Mouse (Mus musculus): ENCODE results near the gene Tm6sf1. TPM values are rescaled to one million over a fixed set of nuclear protein-coding genes. Genes with fewer than 3 reads are reported as not detected.

The Tm6sf1 gene
- polyA plus RNA-seq, 1 experiment = 16.7 TPM

GRCm38 (mm10) chr7:81867231-81867930, 8.6 kb downstream of the Tm6sf1 start:
- no peak for TF ChIP-seq CTCF (IDR thresholded peaks at IDR 0.05; ENCODE audit: borderline replicate concordance, extremely low read depth, insufficient read depth, insufficient read length)
- TF ChIP-seq POLR2A (IDR thresholded peaks at IDR 0.05; ENCODE audit: borderline replicate concordance, extremely low read depth, insufficient read depth, insufficient read length, poor library complexity, severe bottlenecking) = no peak
- no peak for DNase-seq (ENCODE audit: low read depth)

DNA sequence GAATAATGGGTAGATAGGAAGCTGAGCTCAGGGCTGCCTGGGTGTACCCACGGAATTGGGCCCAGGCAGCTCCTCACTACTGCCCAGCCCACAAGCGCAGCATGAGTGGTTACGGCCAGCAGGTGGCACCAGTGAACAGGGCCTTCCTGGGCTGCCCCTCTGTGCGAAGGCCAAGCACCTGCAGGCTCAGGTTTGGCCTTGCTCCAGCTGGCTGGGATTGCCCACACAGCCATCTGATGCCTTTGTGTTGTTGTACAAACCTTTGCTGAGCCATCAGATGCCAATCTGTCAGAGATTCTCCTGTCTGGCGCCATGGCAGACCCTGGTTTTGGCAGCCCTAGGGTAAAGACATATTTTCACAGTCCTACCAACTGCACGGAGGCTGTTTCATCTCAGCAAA, 9.4 kb downstream of the Tm6sf1 start:
- DNase-seq (ENCODE audit: low read depth) = peak; percentile 94
- peak; percentile 90 for TF ChIP-seq CTCF (IDR thresholded peaks at IDR 0.05; ENCODE audit: borderline replicate concordance, extremely low read depth, insufficient read depth, insufficient read length)
- no peak for TF ChIP-seq POLR2A (IDR thresholded peaks at IDR 0.05; ENCODE audit: borderline replicate concordance, extremely low read depth, insufficient read depth, insufficient read length, poor library complexity, severe bottlenecking)

GRCm38 (mm10) chr7:81872493-81873013, 13.8 kb downstream of the Tm6sf1 start:
- DNase-seq (ENCODE audit: low read depth) = no peak
- TF ChIP-seq POLR2A (IDR thresholded peaks at IDR 0.05; ENCODE audit: borderline replicate concordance, extremely low read depth, insufficient read depth, insufficient read length, poor library complexity, severe bottlenecking) (no peak), CTCF (IDR thresholded peaks at IDR 0.05; ENCODE audit: borderline replicate concordance, extremely low read depth, insufficient read depth, insufficient read length) (no peak)

GRCm38 (mm10) chr7:81873807-81874206, 15.0 kb downstream of the Tm6sf1 start:
- no peak for DNase-seq (ENCODE audit: low read depth)
- no peak for TF ChIP-seq POLR2A (IDR thresholded peaks at IDR 0.05; ENCODE audit: borderline replicate concordance, extremely low read depth, insufficient read depth, insufficient read length, poor library complexity, severe bottlenecking)
- no peak for TF ChIP-seq CTCF (IDR thresholded peaks at IDR 0.05; ENCODE audit: borderline replicate concordance, extremely low read depth, insufficient read depth, insufficient read length)

- TF ChIP-seq CTCF (IDR thresholded peaks at IDR 0.05; ENCODE audit: borderline replicate concordance, extremely low read depth, insufficient read depth, insufficient read length) (no peak), POLR2A (IDR thresholded peaks at IDR 0.05; ENCODE audit: borderline replicate concordance, extremely low read depth, insufficient read depth, insufficient read length, poor library complexity, severe bottlenecking) (no peak)
- peak; percentile 56 for DNase-seq (ENCODE audit: low read depth)
These were observed 15.8 kb downstream of the Tm6sf1 start for GRCm38 (mm10) chr7:81874636-81875035.

GRCm38 (mm10) chr7:81875372-81875771, 16.6 kb downstream of the Tm6sf1 start:
- DNase-seq (ENCODE audit: low read depth) = peak; percentile 30
- no peak for TF ChIP-seq POLR2A (IDR thresholded peaks at IDR 0.05; ENCODE audit: borderline replicate concordance, extremely low read depth, insufficient read depth, insufficient read length, poor library complexity, severe bottlenecking)
- no peak for TF ChIP-seq CTCF (IDR thresholded peaks at IDR 0.05; ENCODE audit: borderline replicate concordance, extremely low read depth, insufficient read depth, insufficient read length)

- no peak for DNase-seq (ENCODE audit: low read depth)
- TF ChIP-seq CTCF (IDR thresholded peaks at IDR 0.05; ENCODE audit: borderline replicate concordance, extremely low read depth, insufficient read depth, insufficient read length) (no peak), POLR2A (IDR thresholded peaks at IDR 0.05; ENCODE audit: borderline replicate concordance, extremely low read depth, insufficient read depth, insufficient read length, poor library complexity, severe bottlenecking) (no peak)
These were observed 21.5 kb downstream of the Tm6sf1 start for GRCm38 (mm10) chr7:81880286-81880685.

- TF ChIP-seq POLR2A (IDR thresholded peaks at IDR 0.05; ENCODE audit: borderline replicate concordance, extremely low read depth, insufficient read depth, insufficient read length, poor library complexity, severe bottlenecking) (no peak), CTCF (IDR thresholded peaks at IDR 0.05; ENCODE audit: borderline replicate concordance, extremely low read depth, insufficient read depth, insufficient read length) (no peak)
- no peak for DNase-seq (ENCODE audit: low read depth)
These were observed 22.0 kb downstream of the Tm6sf1 start for GRCm38 (mm10) chr7:81880797-81881196.

DNA sequence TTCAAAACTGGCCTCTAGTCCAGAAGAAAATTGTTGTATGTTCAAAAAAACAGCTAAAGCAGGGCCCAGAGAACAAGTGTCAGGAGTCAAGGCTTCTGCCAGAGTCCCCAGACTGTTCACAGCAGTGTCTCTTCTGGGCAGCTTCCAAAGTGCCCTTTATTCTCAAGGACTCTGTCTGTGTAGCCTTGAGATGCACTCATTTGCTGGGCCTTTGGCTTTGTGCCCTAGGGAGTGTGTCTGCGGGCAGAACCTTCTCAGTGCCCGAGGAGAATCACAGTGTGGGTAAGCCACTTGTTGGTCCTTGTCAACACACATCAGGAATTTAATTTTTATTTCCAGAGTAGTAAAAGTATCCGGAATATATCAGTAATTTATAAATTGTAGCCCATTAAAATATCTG, 22.8 kb downstream of the Tm6sf1 start:
- TF ChIP-seq CTCF (IDR thresholded peaks at IDR 0.05; ENCODE audit: borderline replicate concordance, extremely low read depth, insufficient read depth, insufficient read length) (no peak), POLR2A (IDR thresholded peaks at IDR 0.05; ENCODE audit: borderline replicate concordance, extremely low read depth, insufficient read depth, insufficient read length, poor library complexity, severe bottlenecking) (no peak)
- no peak for DNase-seq (ENCODE audit: low read depth)

DNA sequence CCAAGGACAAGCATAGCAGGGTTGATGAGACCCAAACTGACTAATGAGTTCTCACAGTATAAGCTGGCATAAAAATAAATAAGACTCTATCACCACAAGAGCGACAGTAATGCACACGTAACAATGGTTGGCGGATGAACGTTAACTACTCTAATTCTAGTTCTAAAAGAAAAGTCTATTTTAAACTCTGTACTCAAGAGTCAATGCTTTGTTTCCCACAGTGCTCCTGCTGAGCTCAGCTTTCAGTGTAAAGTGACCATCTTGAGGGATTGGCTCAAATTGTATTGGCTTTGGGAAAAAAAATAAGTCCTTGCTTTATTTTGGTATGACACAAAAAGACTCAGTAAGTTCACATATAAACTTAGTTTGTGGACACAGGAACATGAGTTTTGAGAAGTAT, 26.3 kb downstream of the Tm6sf1 start:
- TF ChIP-seq CTCF (IDR thresholded peaks at IDR 0.05; ENCODE audit: borderline replicate concordance, extremely low read depth, insufficient read depth, insufficient read length) (no peak), POLR2A (IDR thresholded peaks at IDR 0.05; ENCODE audit: borderline replicate concordance, extremely low read depth, insufficient read depth, insufficient read length, poor library complexity, severe bottlenecking) (no peak)
- no peak for DNase-seq (ENCODE audit: low read depth)

GRCm38 (mm10) chr7:81899361-81899760, 40.6 kb downstream of the Tm6sf1 start:
- DNase-seq (ENCODE audit: low read depth) = no peak
- no peak for TF ChIP-seq CTCF (IDR thresholded peaks at IDR 0.05; ENCODE audit: borderline replicate concordance, extremely low read depth, insufficient read depth, insufficient read length)
- TF ChIP-seq POLR2A (IDR thresholded peaks at IDR 0.05; ENCODE audit: borderline replicate concordance, extremely low read depth, insufficient read depth, insufficient read length, poor library complexity, severe bottlenecking) = no peak

DNA sequence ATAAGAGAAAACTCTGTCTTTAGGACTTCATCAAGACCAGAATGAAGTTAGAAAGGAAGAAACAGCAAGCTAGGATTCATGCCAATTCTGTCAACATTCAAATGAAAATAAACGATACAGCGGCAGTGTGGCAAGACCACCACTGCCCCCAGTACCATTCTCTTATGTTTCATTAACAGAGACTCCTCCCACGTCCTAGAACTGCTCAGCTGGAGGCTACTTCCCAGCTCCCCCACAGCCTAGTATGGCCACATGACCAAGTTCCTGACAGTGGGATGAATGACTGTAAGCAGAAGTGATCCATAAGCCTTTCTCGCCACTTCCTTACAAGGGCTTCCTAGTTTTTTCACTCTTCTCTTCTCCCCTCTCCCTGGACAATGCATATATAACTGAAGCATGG, 45.3 kb downstream of the Tm6sf1 start:
- no peak for TF ChIP-seq POLR2A (IDR thresholded peaks at IDR 0.05; ENCODE audit: borderline replicate concordance, extremely low read depth, insufficient read depth, insufficient read length, poor library complexity, severe bottlenecking)
- no peak for TF ChIP-seq CTCF (IDR thresholded peaks at IDR 0.05; ENCODE audit: borderline replicate concordance, extremely low read depth, insufficient read depth, insufficient read length)

More for the DNA sequence above, 45.3 kb downstream of the Tm6sf1 start:
- DNase-seq (ENCODE audit: low read depth) = peak; percentile 14

All from brain, embryonic 14.5 days (tissue).